29 mouse cellular contexts compared by ENCODE assay signal in genomic region chr7:35029648-35030047, GRCm38 (mm10). TPM values are rescaled to one million over a fixed set of nuclear protein-coding genes. Genes with fewer than 3 reads are reported as not detected.
DNase-seq lines count a peak whose midpoint lies in the region; ATAC-seq and TF ChIP-seq lines count a peak whose summit lies in the region.
"Had no signal": no experiment of that assay in that cellular context is flagged by ENCODE, and none has a peak within 500 bp of the region (broad histone marks: within the 10 kb centered on the region; RNA-seq: fewer than 3 reads in every experiment).

No protein-coding gene starts in this region.

- H3K4me2 ChIP-seq in intestine, embryonic 15.5 days (replicated peaks): peak overlapping the region; percentile 4; the same call in 1 of the 2 replicates
- no peak overlapping the region for H3K4me2 ChIP-seq in hindbrain, embryonic 12.5 days (replicated peaks)
- H3K4me2 ChIP-seq: forebrain, embryonic 12.5 days; forebrain, embryonic 15.5 days; heart, embryonic 12.5 days; heart, embryonic 15.5 days; hindbrain, embryonic 15.5 days had no signal

- no peak for TF ChIP-seq CTCF in Patski (IDR thresholded peaks at IDR 0.05)

- H3K79me2 ChIP-seq in macrophage (ENCODE audit: inconsistent target): no peaks in the 10 kb centered on the region; the same call in 1 of the 2 replicates

- peak; percentile 30 for DNase-seq in lung, postnatal 36 days
- no peak for DNase-seq in lung, postnatal 25 days (ENCODE audit: low spot score)
- no peak for DNase-seq in Patski (ENCODE audit: low read depth, low spot score)
- DNase-seq in kidney, adult 9 months: no peak
- DNase-seq in thymus, postnatal 4 days: no peak
- DNase-seq: adrenal gland, postnatal 10 days; adrenal gland, postnatal 36 days; B cell, adult 2 months; cerebellum, adult 18-20 months; cerebellum, adult 9-10 months; cerebellum, postnatal 14 days; embryo, embryonic 11 days; gastrocnemius, postnatal 25 days; heart, adult 18-20 months; heart, postnatal 10 days; heart, postnatal 36 days had no signal

- 59% methylated on average over 3 of the region's 3 CpGs for WGBS in intestine, embryonic 15.5 days
- WGBS in macrophage (ENCODE audit: missing documents): 100% methylated on average over 3 of the region's 3 CpGs
- WGBS in hindbrain, embryonic 12.5 days: 83% methylated on average over 3 of the region's 3 CpGs

- CTCF ChIA-PET in Patski (lab: Charles Lee): interaction anchor here (5.4 kb wide), 1 partner anchor 142 kb away, joined by 61 read pairs; no protein-coding TSS in a partner anchor

- POLR2A ChIA-PET in Patski (lab: Charles Lee): interaction anchor here (0.7 to 1.7 kb wide), 2 partner anchors 13 to 40 kb away, joined by 5 to 7 read pairs; no protein-coding TSS in a partner anchor

- H3K36me3 ChIP-seq in intestine, embryonic 15.5 days: 0 out of 2 replicates have a peak, but pooled peaks cover 4% of the 10 kb centered on the region
- peaks cover 25% of the 10 kb centered on the region for H3K36me3 ChIP-seq in macrophage (ENCODE audit: inconsistent target)
- peaks cover 12% of the 10 kb centered on the region; the same call in 1 of the 2 replicates for H3K36me3 ChIP-seq in hindbrain, embryonic 12.5 days
- H3K36me3 ChIP-seq: forebrain, embryonic 15.5 days; heart, embryonic 15.5 days; hindbrain, embryonic 15.5 days had no signal

- no peaks in the 10 kb centered on the region for H3K9me3 ChIP-seq in intestine, embryonic 15.5 days
- H3K9me3 ChIP-seq in hindbrain, embryonic 12.5 days (replicated peaks): no peaks in the 10 kb centered on the region
- H3K9me3 ChIP-seq: forebrain, embryonic 12.5 days; forebrain, embryonic 15.5 days; G1E; heart, embryonic 12.5 days; heart, embryonic 15.5 days; hindbrain, embryonic 10.5 days; hindbrain, embryonic 15.5 days had no signal

- H3K27ac ChIP-seq in intestine, embryonic 15.5 days: peak overlapping the region; percentile 77
- peak overlapping the region; percentile 92; the same call in 1 of the 2 replicates for H3K27ac ChIP-seq in macrophage
- no peak overlapping the region for H3K27ac ChIP-seq in hindbrain, embryonic 12.5 days
- H3K27ac ChIP-seq: forebrain, embryonic 12.5 days; forebrain, embryonic 15.5 days; heart, embryonic 15.5 days; hindbrain, embryonic 10.5 days; hindbrain, embryonic 15.5 days had no signal

- H3K4me1 ChIP-seq in intestine, embryonic 15.5 days (replicated peaks): peaks cover 23% of the 10 kb centered on the region
- H3K4me1 ChIP-seq in hindbrain, embryonic 12.5 days: 0 out of 2 replicates have a peak, but pooled peaks cover 4% of the 10 kb centered on the region

- in situ Hi-C loops in Patski (cut with MboI; ENCODE audit: low pct_unique_long_range_greater_than_20kb): loop anchor here (10.0 kb wide), 1 partner anchor 235 kb away; no protein-coding TSS in a partner anchor

- no peak overlapping the region for H3K9ac ChIP-seq in intestine, embryonic 15.5 days
- no peak overlapping the region for H3K9ac ChIP-seq in hindbrain, embryonic 12.5 days
- H3K9ac ChIP-seq: forebrain, embryonic 12.5 days; forebrain, embryonic 15.5 days; heart, embryonic 12.5 days; heart, embryonic 15.5 days; hindbrain, embryonic 15.5 days had no signal

- ATAC-seq in Patski: peak; percentile 74
- peak; percentile 9 for ATAC-seq in intestine, embryonic 15.5 days
- no peak for ATAC-seq in hindbrain, embryonic 12.5 days (ENCODE audit: low FRiP score)
- ATAC-seq: activated CD4-positive, CD25-positive, alpha-beta regulatory T cell, adult 4 months; forebrain, embryonic 15.5 days had no signal

- H3K27me3 ChIP-seq in Patski: no peaks in the 10 kb centered on the region
- no peaks in the 10 kb centered on the region for H3K27me3 ChIP-seq in intestine, embryonic 15.5 days (replicated peaks)
- H3K27me3 ChIP-seq in hindbrain, embryonic 12.5 days: no peaks in the 10 kb centered on the region
- H3K27me3 ChIP-seq: CH12.LX; forebrain, embryonic 12.5 days; forebrain, embryonic 15.5 days; heart, embryonic 12.5 days; heart, embryonic 15.5 days; hindbrain, embryonic 15.5 days had no signal

- H3K4me3 ChIP-seq in intestine, embryonic 15.5 days (replicated peaks): no peak overlapping the region
- no peak overlapping the region for H3K4me3 ChIP-seq in macrophage (ENCODE audit: inconsistent target)
- no peak overlapping the region for H3K4me3 ChIP-seq in hindbrain, embryonic 12.5 days
- H3K4me3 ChIP-seq: erythroblast, embryonic 14.5 days; forebrain, embryonic 12.5 days; forebrain, embryonic 15.5 days; heart, embryonic 12.5 days; heart, embryonic 15.5 days; hindbrain, embryonic 10.5 days; hindbrain, embryonic 15.5 days had no signal

RNA-seq across cellular contexts. Expression of gene Cebpg, which starts 26.7 kb away (rescaled TPM):
- polyA plus RNA-seq in Patski (2021): 30.2 TPM
- 44.5 and 45.3 TPM in 2 replicates for polyA plus RNA-seq in intestine, embryonic 15.5 days (2015; fragmentation: Nextera tagmentation; extraction: Ambion mirVana)
- total RNA-seq in macrophage (2018; cell fraction: chromatin; rRNA removed): 100 to 1,000 TPM in 15 of 26 experiments, 10 to 100 TPM in 11; 32.3 to 227 (median 110) TPM
- 10 to 100 TPM; 12.2 to 34.9 (median 26.5) TPM for total RNA-seq in macrophage (2018; cell fraction: cytosol; rRNA removed)
- 100 to 1,000 TPM in 11 of 26 experiments, 10 to 100 TPM in 15; 32.5 to 149 (median 83.9) TPM for total RNA-seq in macrophage (2018; cell fraction: nucleus; rRNA removed)
- polyA plus RNA-seq in macrophage (2018): 19.8 to 31.4 TPM (median 27.0 TPM) in 3 replicates
- polyA plus RNA-seq in hindbrain, embryonic 12.5 days (2016; fragmentation: Nextera tagmentation; extraction: Ambion mirVana): 46.1 and 50.3 TPM in 2 replicates
